Comparison of ENCODE assay signal across 24 mouse cellular contexts in genomic region chr5:140022861-140023260, GRCm38 (mm10).
"Had no signal": no experiment of that assay in that cellular context is flagged by ENCODE, and none has a peak within 500 bp of the region (broad histone marks: within the 10 kb centered on the region; RNA-seq: fewer than 3 reads in every experiment).

No protein-coding gene starts in this region.

- ATAC-seq: intestine, embryonic 16.5 days had no signal

- H3K36me3 ChIP-seq: heart, embryonic 10.5 days; heart, embryonic 12.5 days; hindbrain, embryonic 12.5 days; kidney, embryonic 15.5 days; limb, embryonic 13.5 days; limb, embryonic 15.5 days; liver, embryonic 13.5 days; liver, embryonic 15.5 days had no signal

- H3K27ac ChIP-seq: heart, embryonic 10.5 days; hindbrain, embryonic 14.5 days; kidney, embryonic 15.5 days; kidney, postnatal 0 days; limb, embryonic 13.5 days; limb, embryonic 15.5 days; liver, embryonic 13.5 days had no signal

- DNase-seq: gastrocnemius, postnatal 10 days; gastrocnemius, postnatal 25 days; heart, adult 18-20 months; heart, postnatal 14 days; heart, postnatal 36 days; kidney, adult 11 months; kidney, adult 2 months; kidney, adult 9 months; kidney, postnatal 14 days; kidney, postnatal 36 days; layer of hippocampus, adult 9-11 months; layer of hippocampus, postnatal 36 days; left cerebral cortex, postnatal 4 days; liver, embryonic 13.5 days had no signal

- H3K4me1 ChIP-seq: limb, embryonic 15.5 days had no signal

- H3K9ac ChIP-seq: heart, embryonic 12.5 days; hindbrain, embryonic 12.5 days; kidney, embryonic 15.5 days; limb, embryonic 13.5 days; limb, embryonic 15.5 days; liver, embryonic 13.5 days; liver, embryonic 15.5 days had no signal

- H3K27me3 ChIP-seq: heart, embryonic 12.5 days; hindbrain, embryonic 12.5 days; kidney, embryonic 15.5 days; limb, embryonic 13.5 days; limb, embryonic 15.5 days; liver, embryonic 13.5 days; liver, embryonic 15.5 days had no signal

- H3K4me3 ChIP-seq: heart, embryonic 10.5 days; heart, embryonic 12.5 days; hindbrain, embryonic 12.5 days; kidney, embryonic 15.5 days; limb, embryonic 13.5 days; limb, embryonic 15.5 days; liver, embryonic 13.5 days; liver, embryonic 15.5 days had no signal

- H3K9me3 ChIP-seq: heart, embryonic 10.5 days; heart, embryonic 12.5 days; hindbrain, embryonic 12.5 days; kidney, embryonic 15.5 days; limb, embryonic 13.5 days; limb, embryonic 15.5 days; liver, embryonic 13.5 days; liver, embryonic 15.5 days had no signal

- H3K4me2 ChIP-seq: heart, embryonic 12.5 days; hindbrain, embryonic 12.5 days; hindbrain, embryonic 14.5 days; kidney, embryonic 15.5 days; limb, embryonic 13.5 days; limb, embryonic 15.5 days; liver, embryonic 13.5 days; liver, embryonic 15.5 days had no signal
